Mouse (Mus musculus): Measurements from ENCODE around the gene Tmem164. TPM values are rescaled to one million over a fixed set of nuclear protein-coding genes. Genes with fewer than 3 reads are reported as not detected.

The Tmem164 gene
- polyA plus RNA-seq, 1 experiment from 2014 or later, result 36.4 TPM

- Histone ChIP-seq H3K4me1 (ENCODE audit: control insufficient read depth, insufficient read depth, low read length) (no peaks in the 10 kb centered on the region), H3K9me3 (ENCODE audit: control insufficient read depth, low read length) (no peaks in the 10 kb centered on the region), H3K4me3 (ENCODE audit: low read depth, low read length) (no peak overlapping the region), H3K9ac (ENCODE audit: low read length) (no peak overlapping the region), H3K4me2 (ENCODE audit: low read depth, severe bottlenecking) (no peak overlapping the region), H3K36me3 (ENCODE audit: control insufficient read depth, insufficient read depth, low read length) (no peaks in the 10 kb centered on the region), H3K27ac (replicated peaks; ENCODE audit: low read depth, low read length) (no peak overlapping the region), H3K27me3 (ENCODE audit: control insufficient read depth, insufficient read depth, low read length) (no peaks in the 10 kb centered on the region)
- ATAC-seq (ENCODE audit: insufficient number of reproducible peaks, low FRiP score, low TSS enrichment, low read depth) (no peak), DNase-seq (ENCODE audit: low spot score) (no peak)
- WGBS, result 89% methylated on average over 12 of the region's 12 CpGs
Observed at GRCm38 (mm10) chrX:142829866-142830470, 148.8 kb downstream of the Tmem164 start.

GRCm38 (mm10) chrX:142830572-142830971 lies 149.4 kb downstream of the Tmem164 start:
- no peak overlapping the region for H3K27ac ChIP-seq (replicated peaks; ENCODE audit: low read depth, low read length)
- no peaks in the 10 kb centered on the region for H3K9me3 ChIP-seq (ENCODE audit: control insufficient read depth, low read length)
- DNase-seq (ENCODE audit: low spot score), result no peak
- no peak for ATAC-seq (ENCODE audit: insufficient number of reproducible peaks, low FRiP score, low TSS enrichment, low read depth)
- H3K4me1 ChIP-seq (ENCODE audit: control insufficient read depth, insufficient read depth, low read length), result no peaks in the 10 kb centered on the region
- H3K36me3 ChIP-seq (ENCODE audit: control insufficient read depth, insufficient read depth, low read length), result no peaks in the 10 kb centered on the region
- H3K27me3 ChIP-seq (ENCODE audit: control insufficient read depth, insufficient read depth, low read length), result no peaks in the 10 kb centered on the region
- H3K9ac ChIP-seq (ENCODE audit: low read length), result no peak overlapping the region
- H3K4me2 ChIP-seq (ENCODE audit: low read depth, severe bottlenecking), result no peak overlapping the region
- 92% methylated on average over 6 of the region's 6 CpGs for WGBS
- no peak overlapping the region for H3K4me3 ChIP-seq (ENCODE audit: low read depth, low read length)

- Histone ChIP-seq H3K9me3 (ENCODE audit: control insufficient read depth, low read length) (no peaks in the 10 kb centered on the region), H3K27me3 (ENCODE audit: control insufficient read depth, insufficient read depth, low read length) (no peaks in the 10 kb centered on the region), H3K36me3 (ENCODE audit: control insufficient read depth, insufficient read depth, low read length) (no peaks in the 10 kb centered on the region), H3K4me1 (ENCODE audit: control insufficient read depth, insufficient read depth, low read length) (no peaks in the 10 kb centered on the region), H3K4me2 (ENCODE audit: low read depth, severe bottlenecking) (no peak overlapping the region), H3K27ac (replicated peaks; ENCODE audit: low read depth, low read length) (no peak overlapping the region), H3K4me3 (ENCODE audit: low read depth, low read length) (no peak overlapping the region), H3K9ac (ENCODE audit: low read length) (no peak overlapping the region)
- DNase-seq (ENCODE audit: low spot score), result no peak
- WGBS, result 68% methylated on average over 3 of the region's 3 CpGs
- ATAC-seq (ENCODE audit: insufficient number of reproducible peaks, low FRiP score, low TSS enrichment, low read depth), result no peak
Observed at GRCm38 (mm10) chrX:142832221-142832620, 151.0 kb downstream of the Tmem164 start.

- no peaks in the 10 kb centered on the region for H3K4me1 ChIP-seq (ENCODE audit: control insufficient read depth, insufficient read depth, low read length)
- WGBS, result 77% methylated on average over 13 of the region's 13 CpGs
- H3K4me2 ChIP-seq (ENCODE audit: low read depth, severe bottlenecking), result no peak overlapping the region
- H3K27me3 ChIP-seq (ENCODE audit: control insufficient read depth, insufficient read depth, low read length), result no peaks in the 10 kb centered on the region
- no peak for ATAC-seq (ENCODE audit: insufficient number of reproducible peaks, low FRiP score, low TSS enrichment, low read depth)
- no peak overlapping the region for H3K9ac ChIP-seq (ENCODE audit: low read length)
- DNase-seq (ENCODE audit: low spot score), result no peak
- H3K36me3 ChIP-seq (ENCODE audit: control insufficient read depth, insufficient read depth, low read length), result no peaks in the 10 kb centered on the region
- no peaks in the 10 kb centered on the region for H3K9me3 ChIP-seq (ENCODE audit: control insufficient read depth, low read length)
- H3K27ac ChIP-seq (replicated peaks; ENCODE audit: low read depth, low read length), result no peak overlapping the region
- H3K4me3 ChIP-seq (ENCODE audit: low read depth, low read length), result no peak overlapping the region
Observed at GRCm38 (mm10) chrX:142833164-142833796, 152.1 kb downstream of the Tmem164 start.

GRCm38 (mm10) chrX:142834807-142835206 lies 153.6 kb downstream of the Tmem164 start:
- H3K9ac ChIP-seq (ENCODE audit: low read length), result no peak overlapping the region
- H3K4me2 ChIP-seq (ENCODE audit: low read depth, severe bottlenecking), result no peak overlapping the region
- ATAC-seq (ENCODE audit: insufficient number of reproducible peaks, low FRiP score, low TSS enrichment, low read depth) (no peak), DNase-seq (ENCODE audit: low spot score) (no peak)
- no peaks in the 10 kb centered on the region for H3K27me3 ChIP-seq (ENCODE audit: control insufficient read depth, insufficient read depth, low read length)
- no peaks in the 10 kb centered on the region for H3K9me3 ChIP-seq (ENCODE audit: control insufficient read depth, low read length)
- H3K4me3 ChIP-seq (ENCODE audit: low read depth, low read length), result no peak overlapping the region
- H3K27ac ChIP-seq (replicated peaks; ENCODE audit: low read depth, low read length), result no peak overlapping the region
- no peaks in the 10 kb centered on the region for H3K36me3 ChIP-seq (ENCODE audit: control insufficient read depth, insufficient read depth, low read length)
- no peaks in the 10 kb centered on the region for H3K4me1 ChIP-seq (ENCODE audit: control insufficient read depth, insufficient read depth, low read length)
- WGBS, result 92% methylated on average over 6 of the region's 6 CpGs

- H3K9me3 ChIP-seq (ENCODE audit: control insufficient read depth, low read length), result no peaks in the 10 kb centered on the region
- DNase-seq (ENCODE audit: low spot score) (no peak), ATAC-seq (ENCODE audit: insufficient number of reproducible peaks, low FRiP score, low TSS enrichment, low read depth) (no peak)
- H3K4me2 ChIP-seq (ENCODE audit: low read depth, severe bottlenecking), result no peak overlapping the region
- H3K9ac ChIP-seq (ENCODE audit: low read length), result no peak overlapping the region
- no peaks in the 10 kb centered on the region for H3K27me3 ChIP-seq (ENCODE audit: control insufficient read depth, insufficient read depth, low read length)
- H3K36me3 ChIP-seq (ENCODE audit: control insufficient read depth, insufficient read depth, low read length), result no peaks in the 10 kb centered on the region
- H3K4me1 ChIP-seq (ENCODE audit: control insufficient read depth, insufficient read depth, low read length), result no peaks in the 10 kb centered on the region
- no peak overlapping the region for H3K27ac ChIP-seq (replicated peaks; ENCODE audit: low read depth, low read length)
- 92% methylated on average over 7 of the region's 7 CpGs for WGBS
- H3K4me3 ChIP-seq (ENCODE audit: low read depth, low read length), result no peak overlapping the region
Observed at GRCm38 (mm10) chrX:142836399-142836798, 155.2 kb downstream of the Tmem164 start.

GRCm38 (mm10) chrX:142837316-142837715 lies 156.1 kb downstream of the Tmem164 start:
- DNase-seq (ENCODE audit: low spot score) (no peak), ATAC-seq (ENCODE audit: insufficient number of reproducible peaks, low FRiP score, low TSS enrichment, low read depth) (no peak)
- H3K9ac ChIP-seq (ENCODE audit: low read length), result no peak overlapping the region
- H3K4me1 ChIP-seq (ENCODE audit: control insufficient read depth, insufficient read depth, low read length), result no peaks in the 10 kb centered on the region
- H3K27ac ChIP-seq (replicated peaks; ENCODE audit: low read depth, low read length), result no peak overlapping the region
- H3K9me3 ChIP-seq (ENCODE audit: control insufficient read depth, low read length), result no peaks in the 10 kb centered on the region
- 98% methylated on average over 3 of the region's 3 CpGs for WGBS
- H3K4me2 ChIP-seq (ENCODE audit: low read depth, severe bottlenecking), result no peak overlapping the region
- H3K27me3 ChIP-seq (ENCODE audit: control insufficient read depth, insufficient read depth, low read length), result no peaks in the 10 kb centered on the region
- no peak overlapping the region for H3K4me3 ChIP-seq (ENCODE audit: low read depth, low read length)
- no peaks in the 10 kb centered on the region for H3K36me3 ChIP-seq (ENCODE audit: control insufficient read depth, insufficient read depth, low read length)

- H3K4me3 ChIP-seq (ENCODE audit: low read depth, low read length), result no peak overlapping the region
- H3K36me3 ChIP-seq (ENCODE audit: control insufficient read depth, insufficient read depth, low read length), result no peaks in the 10 kb centered on the region
- no peaks in the 10 kb centered on the region for H3K9me3 ChIP-seq (ENCODE audit: control insufficient read depth, low read length)
- H3K4me2 ChIP-seq (ENCODE audit: low read depth, severe bottlenecking), result no peak overlapping the region
- H3K27me3 ChIP-seq (ENCODE audit: control insufficient read depth, insufficient read depth, low read length), result no peaks in the 10 kb centered on the region
- H3K27ac ChIP-seq (replicated peaks; ENCODE audit: low read depth, low read length), result no peak overlapping the region
- DNase-seq (ENCODE audit: low spot score) (no peak), ATAC-seq (ENCODE audit: insufficient number of reproducible peaks, low FRiP score, low TSS enrichment, low read depth) (no peak)
- no peaks in the 10 kb centered on the region for H3K4me1 ChIP-seq (ENCODE audit: control insufficient read depth, insufficient read depth, low read length)
- H3K9ac ChIP-seq (ENCODE audit: low read length), result no peak overlapping the region
- WGBS, result 91% methylated on average over 2 of the region's 2 CpGs
Observed at GRCm38 (mm10) chrX:142838841-142839240, 157.6 kb downstream of the Tmem164 start.

GRCm38 (mm10) chrX:142839411-142839810 lies 158.2 kb downstream of the Tmem164 start:
- Histone ChIP-seq H3K9ac (ENCODE audit: low read length) (no peak overlapping the region), H3K4me1 (ENCODE audit: control insufficient read depth, insufficient read depth, low read length) (no peaks in the 10 kb centered on the region), H3K27me3 (ENCODE audit: control insufficient read depth, insufficient read depth, low read length) (no peaks in the 10 kb centered on the region), H3K36me3 (ENCODE audit: control insufficient read depth, insufficient read depth, low read length) (no peaks in the 10 kb centered on the region), H3K9me3 (ENCODE audit: control insufficient read depth, low read length) (no peaks in the 10 kb centered on the region), H3K4me3 (ENCODE audit: low read depth, low read length) (no peak overlapping the region), H3K27ac (replicated peaks; ENCODE audit: low read depth, low read length) (no peak overlapping the region), H3K4me2 (ENCODE audit: low read depth, severe bottlenecking) (no peak overlapping the region)
- ATAC-seq (ENCODE audit: insufficient number of reproducible peaks, low FRiP score, low TSS enrichment, low read depth), result no peak
- 87% methylated on average over 7 of the region's 7 CpGs for WGBS
- no peak for DNase-seq (ENCODE audit: low spot score)

All from limb, embryonic 11.5 days (tissue).